Mouse (Mus musculus): Measurements from ENCODE around the gene Ppef2. TPM values are rescaled to one million over a fixed set of nuclear protein-coding genes. Genes with fewer than 3 reads are reported as not detected.

Gene Ppef2
- under 1 TPM; 0.08 to 0.29 TPM for total RNA-seq (2021)
- long read RNA-seq, experiment 1 = 0 reads
- long read RNA-seq, experiment 2 = 0 reads

- no peak for DNase-seq (ENCODE audit: low spot score in 2 of 2)
Measured at GRCm38 (mm10) chr5:92256218-92256617, at the start of gene Ppef2. TSS of gene Ppef2 (minus strand) at chr5:92256278.

DNA sequence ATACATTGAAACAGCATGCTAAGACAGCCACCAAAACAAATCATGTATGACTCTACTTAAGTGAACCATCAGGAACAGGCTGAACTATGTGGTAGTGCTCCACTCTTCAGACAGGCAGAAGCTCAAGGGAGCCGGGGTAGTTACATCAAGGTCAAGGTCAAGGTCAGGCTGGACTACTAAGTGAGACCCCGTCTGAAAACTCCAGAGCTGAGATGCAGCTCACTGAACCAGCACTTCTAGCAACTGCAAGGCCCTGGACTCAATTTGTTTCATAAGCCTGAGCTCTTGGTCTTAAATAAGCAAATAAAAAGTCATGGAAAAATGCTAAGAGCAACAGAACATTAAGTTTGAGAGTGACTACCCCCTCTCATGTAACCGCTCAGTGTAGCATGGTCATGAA is 48.2 kb upstream of the Ppef2 start:
- DNase-seq (ENCODE audit: low spot score in 2 of 2) = no peak

- no peak for DNase-seq (ENCODE audit: low spot score in 2 of 2)
Measured at GRCm38 (mm10) chr5:92302149-92302840, 46.2 kb upstream of the Ppef2 start.

- no peak for DNase-seq (ENCODE audit: low spot score in 2 of 2)
Measured at GRCm38 (mm10) chr5:92294525-92294924, 38.4 kb upstream of the Ppef2 start.

DNA sequence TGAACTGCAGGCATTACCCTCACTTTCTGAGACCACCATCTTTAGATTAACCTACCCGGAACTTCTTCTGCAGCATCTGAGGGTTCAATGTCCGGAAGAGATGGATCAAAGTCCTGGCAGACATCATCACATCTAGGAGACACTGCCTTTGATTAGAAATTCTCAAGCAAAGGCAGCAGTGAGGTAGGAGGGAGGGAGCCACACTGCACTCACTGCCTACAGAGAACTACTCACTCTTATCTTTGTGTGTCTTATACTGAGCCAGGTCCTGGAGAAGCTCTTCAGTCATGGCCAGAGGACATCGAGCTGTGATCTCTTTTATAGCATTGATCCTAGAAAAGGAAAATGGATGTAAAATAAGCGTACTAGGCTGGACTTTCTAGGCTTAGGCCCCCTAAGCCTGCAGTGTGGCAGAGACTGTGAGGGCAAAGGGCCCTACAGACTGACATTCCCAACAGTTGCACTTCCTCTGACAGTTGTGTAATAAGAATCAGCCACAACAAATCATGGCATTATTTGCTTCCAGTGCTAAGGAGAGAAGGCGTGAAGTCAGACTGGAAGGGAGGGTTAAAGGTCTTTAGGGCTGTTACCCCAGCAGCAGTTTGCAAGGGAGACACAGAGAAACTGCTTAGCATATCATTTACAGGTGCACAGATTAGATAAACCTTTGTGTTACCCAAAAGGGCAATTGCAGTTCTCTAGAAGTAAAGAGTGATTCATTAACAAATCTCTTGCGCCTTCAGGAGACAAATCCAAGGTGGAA is 35.8 kb upstream of the Ppef2 start:
- DNase-seq (ENCODE audit: low spot score in 2 of 2) = no peak

DNA sequence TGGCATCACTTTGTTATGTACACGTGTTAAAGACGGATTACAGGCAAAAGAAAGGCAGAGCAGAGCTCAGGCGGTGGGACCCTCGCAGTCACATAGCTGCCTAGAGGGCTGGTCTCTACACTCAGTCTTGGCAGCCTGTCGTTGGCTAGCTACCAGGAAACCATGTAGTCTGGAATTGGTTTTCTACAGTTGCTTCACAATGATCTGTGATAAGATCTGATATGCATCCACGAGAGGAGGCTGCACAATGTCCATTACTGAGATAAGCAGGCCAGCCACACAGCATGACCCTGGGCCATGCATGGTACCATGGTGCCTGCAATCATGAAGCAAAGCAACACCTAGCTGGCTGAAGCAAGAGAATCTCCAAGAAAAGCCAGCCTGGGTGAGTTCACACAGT is 31.8 kb upstream of the Ppef2 start:
- DNase-seq (ENCODE audit: low spot score in 2 of 2) = no peak

DNA sequence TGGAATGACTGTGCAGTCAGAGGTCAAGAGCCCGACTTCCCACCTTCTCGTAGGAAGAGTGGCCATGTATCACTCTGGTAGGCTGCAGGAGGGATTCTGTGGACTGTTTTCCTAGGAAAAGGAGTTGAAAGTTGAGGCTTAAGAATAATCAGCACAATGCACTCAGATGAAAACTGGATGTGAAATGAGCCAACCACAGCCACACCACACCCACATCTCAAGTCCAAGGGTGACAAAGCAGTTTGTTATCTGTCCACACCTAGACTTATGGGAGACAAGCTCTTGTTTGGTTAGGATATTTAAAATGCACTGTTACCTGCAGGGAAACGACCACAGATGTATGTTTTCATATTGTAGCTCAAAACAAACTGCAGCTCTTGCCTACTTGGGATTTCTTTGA is 27.0 kb upstream of the Ppef2 start:
- DNase-seq (ENCODE audit: low spot score in 2 of 2) = no peak

DNA sequence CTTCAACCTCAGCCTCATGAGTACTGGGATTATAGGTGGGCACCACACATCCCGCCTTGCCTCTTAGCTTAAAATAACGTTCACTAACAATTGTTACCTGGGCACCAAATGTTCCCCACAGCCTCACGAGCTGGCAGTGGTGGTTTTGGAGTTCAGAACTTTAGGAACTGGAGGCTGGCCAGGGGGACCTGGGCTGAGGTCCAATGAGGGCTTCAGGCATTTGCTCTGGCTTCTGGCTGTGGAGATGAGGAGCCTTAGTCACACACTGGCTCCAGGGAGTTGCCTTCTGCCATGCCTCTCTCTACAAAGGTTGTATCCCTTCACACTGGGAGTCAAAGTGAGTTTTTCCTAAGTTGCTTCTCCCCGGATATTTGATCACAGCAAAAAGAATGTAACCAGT is 26.5 kb upstream of the Ppef2 start:
- peak in 1 of 2 experiments; percentile 45 for DNase-seq (ENCODE audit: low spot score in 2 of 2)

GRCm38 (mm10) chr5:92278942-92279537 is 23.0 kb upstream of the Ppef2 start:
- no peak for DNase-seq (ENCODE audit: low spot score in 2 of 2)

GRCm38 (mm10) chr5:92277437-92278394 is 21.6 kb upstream of the Ppef2 start, which contains the start of gene Naaa:
TSS of gene Naaa (minus strand) at chr5:92278170.
- peak; percentile 75 to 86 for DNase-seq (ENCODE audit: low spot score in 2 of 2)

GRCm38 (mm10) chr5:92270496-92270895 is 14.4 kb upstream of the Ppef2 start:
- DNase-seq (ENCODE audit: low spot score in 2 of 2) = no peak

DNA sequence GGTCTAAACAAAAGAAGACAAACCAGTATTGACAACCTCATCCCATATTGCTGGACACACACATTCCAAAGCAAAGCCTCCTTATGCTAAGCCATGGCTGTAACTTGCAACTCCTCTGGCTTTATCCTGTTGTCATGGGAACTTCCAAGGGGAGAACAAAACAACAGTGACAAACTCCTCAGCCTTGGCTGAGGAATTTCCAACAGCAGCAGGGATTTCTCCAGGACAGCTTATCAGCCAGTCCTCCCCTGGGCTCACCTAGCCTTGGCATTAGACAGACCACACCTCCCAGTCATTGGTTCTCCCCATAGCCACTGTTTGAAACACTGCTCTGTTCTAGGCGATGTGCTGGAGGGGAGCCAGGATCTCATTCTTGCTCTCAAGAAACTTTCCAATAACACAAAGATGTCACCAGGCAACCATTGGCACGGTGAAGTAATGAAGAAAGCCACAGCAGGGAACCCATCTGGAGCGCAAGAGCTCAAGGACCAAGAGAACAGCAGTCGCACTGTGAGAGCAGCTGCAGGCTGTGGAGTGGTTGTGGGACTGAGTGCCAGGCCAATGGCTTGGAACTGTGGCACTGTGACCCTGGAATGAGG is 7.8 kb upstream of the Ppef2 start:
- peak; percentile 36 to 67 for DNase-seq (ENCODE audit: low spot score in 2 of 2)

DNA sequence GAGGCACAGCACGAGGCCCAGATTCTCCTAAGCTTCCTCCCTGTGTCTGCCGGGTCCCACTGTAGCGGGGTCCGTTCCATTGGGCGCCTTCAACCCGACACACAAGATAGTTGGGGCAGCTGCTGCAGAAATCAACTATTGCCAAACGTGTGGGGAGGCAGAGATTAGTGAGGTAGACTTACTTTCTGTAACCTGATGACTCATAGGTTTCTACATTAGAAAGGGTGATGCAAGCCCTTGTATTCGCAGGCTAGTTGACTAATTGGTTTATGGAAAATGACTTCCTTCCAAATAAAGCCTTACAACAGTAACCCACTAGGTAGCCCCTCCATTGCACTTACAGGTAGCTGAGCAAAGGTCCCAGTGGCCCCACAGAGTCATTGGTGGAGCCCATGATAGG is 6.6 kb upstream of the Ppef2 start:
- DNase-seq (ENCODE audit: low spot score in 2 of 2) = no peak

DNA sequence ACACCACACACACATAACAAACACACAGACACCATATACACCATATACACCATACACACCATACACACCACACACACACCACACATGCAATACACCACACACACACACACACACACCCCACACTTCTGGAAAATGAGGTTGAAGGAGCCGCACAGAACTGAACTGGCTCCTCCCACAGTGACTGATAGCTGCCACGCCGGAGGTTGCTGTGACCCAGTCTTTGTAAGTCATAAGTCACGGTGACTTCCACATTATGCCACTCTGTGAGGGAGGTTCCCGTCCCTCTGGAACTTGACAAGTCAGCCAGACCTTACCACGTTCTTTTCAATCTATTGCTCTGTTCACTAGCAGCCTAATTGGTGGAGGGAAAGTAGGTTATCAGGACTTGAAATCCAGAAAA is 1.6 kb downstream of the Ppef2 start:
- no peak for DNase-seq (ENCODE audit: low spot score in 2 of 2)

GRCm38 (mm10) chr5:92252797-92253343 is 3.2 kb downstream of the Ppef2 start:
- no peak for DNase-seq (ENCODE audit: low spot score in 2 of 2)

DNA sequence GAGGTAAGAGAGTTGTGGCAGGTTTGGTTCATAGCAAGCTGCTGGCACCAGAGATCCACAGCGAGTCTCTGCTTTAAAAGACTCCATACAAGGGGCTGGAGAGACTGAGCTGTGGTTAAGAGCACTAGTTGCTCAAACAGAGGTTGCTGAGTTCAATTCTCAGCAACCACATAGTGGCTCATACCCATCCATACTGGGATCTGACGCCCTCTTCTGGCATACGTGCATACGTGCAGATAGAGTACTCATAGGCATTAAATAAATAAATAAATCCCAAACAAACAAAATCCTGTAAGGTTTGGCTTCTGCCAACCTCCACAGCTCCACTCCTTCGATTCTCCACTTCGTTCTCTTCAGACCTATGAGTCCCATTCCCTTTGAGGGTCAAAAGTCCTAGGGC is 4.0 kb downstream of the Ppef2 start:
- no peak for DNase-seq (ENCODE audit: low spot score in 2 of 2)

GRCm38 (mm10) chr5:92248614-92249013 is 7.5 kb downstream of the Ppef2 start:
- DNase-seq (ENCODE audit: low spot score in 2 of 2) = no peak

DNA sequence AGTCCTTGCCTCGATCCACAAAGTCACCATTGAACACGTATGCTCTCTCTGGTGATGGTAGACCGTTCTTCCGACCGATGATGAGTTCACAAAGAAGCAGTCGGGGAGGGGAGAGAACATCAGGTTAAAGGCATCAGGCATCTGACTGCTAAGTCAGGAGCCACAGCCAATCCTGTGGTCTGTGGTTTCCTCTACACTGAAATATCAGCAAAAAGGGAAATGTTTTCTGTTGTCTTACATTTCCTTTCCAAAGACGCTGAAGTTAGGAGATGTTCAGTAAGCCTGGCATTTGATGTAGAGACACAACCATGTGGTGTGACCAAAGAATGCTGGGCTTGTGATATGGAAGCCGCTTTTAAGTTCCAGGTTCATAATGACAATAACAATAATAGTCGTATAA is 10.6 kb downstream of the Ppef2 start:
- DNase-seq (ENCODE audit: low spot score in 2 of 2) = no peak

DNA sequence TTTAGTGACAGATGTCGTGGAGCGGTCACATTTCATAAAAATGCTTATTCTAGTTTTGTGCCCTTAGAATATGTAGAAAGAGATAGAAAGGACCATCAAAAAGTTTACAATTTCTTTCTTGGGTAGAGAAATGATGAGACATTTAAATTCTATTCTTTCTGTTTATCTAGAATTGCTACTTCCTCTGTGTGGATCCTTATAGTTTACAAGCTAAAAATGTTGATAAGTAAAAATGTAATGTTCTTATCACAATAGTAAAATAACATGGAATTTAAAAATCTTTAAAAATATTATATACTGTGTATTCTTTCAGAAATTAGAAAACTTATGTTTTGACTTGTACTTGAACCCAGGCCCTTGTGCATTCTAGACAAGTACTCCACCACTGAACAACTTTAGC is 11.2 kb downstream of the Ppef2 start:
- no peak for DNase-seq (ENCODE audit: low spot score in 2 of 2)

DNA sequence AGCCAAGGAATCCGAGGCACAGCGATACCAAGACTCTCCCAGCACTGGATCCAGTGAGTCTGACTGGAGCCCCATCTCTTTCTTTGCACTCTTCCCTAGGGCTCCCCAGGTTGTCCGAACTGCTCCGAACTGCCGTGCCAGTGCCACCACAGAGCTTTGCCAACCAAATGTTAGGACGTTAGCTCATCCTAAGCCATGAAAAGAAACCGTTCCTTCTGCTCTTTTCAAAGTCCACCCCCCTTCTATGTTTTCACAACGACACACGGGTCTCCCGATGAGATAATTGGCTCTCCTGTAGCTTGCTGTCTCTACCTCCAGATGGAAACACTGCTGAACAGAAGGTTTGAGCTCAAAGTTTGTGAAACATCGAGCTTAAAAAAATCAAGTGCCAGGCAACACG is 15.3 kb downstream of the Ppef2 start:
- no peak for DNase-seq (ENCODE audit: low spot score in 2 of 2)
